Mouse (Mus musculus): Measurements from ENCODE around the gene Atg4a. TPM values are rescaled to one million over a fixed set of nuclear protein-coding genes. Genes with fewer than 3 reads are reported as not detected.
A peak's percentile ranks its signal among the peaks of the same experiment; 100 is the strongest.

Atg4a gene
- polyA plus RNA-seq (2015; fragmentation: Nextera tagmentation; extraction: Ambion mirVana) = 20.4 and 22.0 TPM in 2 replicates

DNA sequence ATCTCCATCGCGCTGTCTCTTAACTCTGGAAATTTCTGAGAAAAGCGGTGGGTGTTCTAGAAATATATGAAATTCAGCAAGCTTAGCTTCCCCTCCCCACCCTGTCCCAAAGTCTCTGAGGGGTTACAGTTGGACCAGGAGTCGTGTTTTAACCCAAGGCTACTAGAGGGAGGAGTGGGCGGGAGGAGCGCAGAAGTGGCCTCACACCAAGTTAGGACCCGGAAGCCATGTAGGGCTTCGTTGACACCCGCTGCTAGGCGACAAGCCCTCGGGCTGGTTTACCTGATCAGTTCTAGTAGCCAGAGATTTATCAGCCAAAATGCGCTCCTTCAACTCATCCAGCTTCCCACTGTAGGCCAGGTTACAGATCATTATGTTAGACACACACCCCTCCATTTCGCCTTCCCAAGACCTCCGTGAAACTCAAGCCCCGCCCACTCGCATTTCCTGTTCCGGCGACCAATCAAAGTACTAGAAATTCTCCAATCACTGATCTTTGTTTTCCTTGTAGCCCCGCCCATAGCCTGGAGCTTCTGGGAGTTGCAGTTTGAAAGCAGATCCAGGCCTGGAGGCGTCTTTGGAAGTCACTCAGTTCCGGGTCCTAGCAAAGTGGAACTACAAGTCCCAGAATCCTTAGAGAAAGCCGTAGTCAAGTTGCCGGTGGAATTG, at the start of gene Atg4a, which contains the start of gene Psmd10:
Gene Atg4a (plus strand): TSS at position 636 of the 669 bp plus-strand sequence.
Gene Psmd10 (minus strand): TSS at position 457 of the 669 bp plus-strand sequence.
- Histone ChIP-seq H3K4me1 (replicated peaks; ENCODE audit: control insufficient read depth, insufficient read depth, low read length) (no peaks in the 10 kb centered on the region), H3K9ac (ENCODE audit: low read depth, low read length) (peak within 1 kb of the TSS; percentile 11; the same call in 1 of the 2 replicates), H3K4me3 (ENCODE audit: low read depth, low read length) (peak within 1 kb of the TSS; percentile 58), H3K36me3 (ENCODE audit: control insufficient read depth, insufficient read depth) (no peaks in the 10 kb centered on the region), H3K27ac (ENCODE audit: low read depth, low read length) (no peak within 1 kb of the TSS), H3K9me3 (ENCODE audit: control insufficient read depth) (no peaks in the 10 kb centered on the region), H3K4me2 (replicated peaks; ENCODE audit: low read depth) (peak within 1 kb of the TSS; percentile 59), H3K27me3 (replicated peaks; ENCODE audit: control insufficient read depth, insufficient read depth, low read length) (no peaks in the 10 kb centered on the region)
- 18% methylated on average over 23 of the region's 23 CpGs for WGBS
- ATAC-seq = peak; percentile 99
- TF ChIP-seq CTCF (IDR thresholded peaks at IDR 0.05; ENCODE audit: low read depth) = no peak

GRCm38 (mm10) chrX:140907360-140907759, 49.3 kb upstream of the Atg4a start, which contains the start of gene Vsig1:
Gene Vsig1 (plus strand): TSS chrX:140907608.
- no peaks in the 10 kb centered on the region for H3K27me3 ChIP-seq (replicated peaks; ENCODE audit: control insufficient read depth, insufficient read depth, low read length)
- no peaks in the 10 kb centered on the region for H3K4me1 ChIP-seq (replicated peaks; ENCODE audit: control insufficient read depth, insufficient read depth, low read length)
- no peak within 1 kb of the TSS for H3K27ac ChIP-seq (ENCODE audit: low read depth, low read length)
- TF ChIP-seq CTCF (IDR thresholded peaks at IDR 0.05; ENCODE audit: low read depth) = no peak
- H3K4me3 ChIP-seq (ENCODE audit: low read depth, low read length) = no peak within 1 kb of the TSS
- 43% methylated on average over 7 of the region's 7 CpGs for WGBS
- H3K4me2 ChIP-seq (replicated peaks; ENCODE audit: low read depth) = no peak within 1 kb of the TSS
- H3K36me3 ChIP-seq (ENCODE audit: control insufficient read depth, insufficient read depth) = no peaks in the 10 kb centered on the region
- H3K9me3 ChIP-seq (ENCODE audit: control insufficient read depth) = no peaks in the 10 kb centered on the region
- no peak for ATAC-seq
- H3K9ac ChIP-seq (ENCODE audit: low read depth, low read length) = no peak within 1 kb of the TSS

DNA sequence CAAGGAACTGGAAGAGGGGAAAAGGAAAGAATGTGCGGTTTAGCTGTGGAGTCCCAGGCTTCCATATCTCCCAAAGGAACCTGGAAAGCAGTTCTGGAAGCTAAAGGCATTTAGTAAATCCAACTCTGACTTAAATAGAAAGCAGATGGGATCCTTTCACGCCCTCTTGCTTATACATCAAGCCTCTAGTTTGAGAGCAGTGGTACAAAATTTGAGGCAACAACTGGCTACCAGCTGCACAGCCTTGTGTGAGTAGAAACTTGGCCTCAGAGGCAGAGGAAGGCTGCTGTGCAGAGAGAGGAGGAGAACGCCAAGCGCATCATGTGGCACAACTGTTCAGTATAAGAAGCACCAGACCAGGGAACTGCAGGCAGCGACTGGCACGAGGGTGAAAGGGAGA, 35.4 kb upstream of the Atg4a start:
- H3K9me3 ChIP-seq (ENCODE audit: control insufficient read depth) = no peaks in the 10 kb centered on the region
- H3K27me3 ChIP-seq (replicated peaks; ENCODE audit: control insufficient read depth, insufficient read depth, low read length) = no peaks in the 10 kb centered on the region
- no peak overlapping the region for H3K4me3 ChIP-seq (ENCODE audit: low read depth, low read length)
- no peaks in the 10 kb centered on the region for H3K4me1 ChIP-seq (replicated peaks; ENCODE audit: control insufficient read depth, insufficient read depth, low read length)
- H3K36me3 ChIP-seq (ENCODE audit: control insufficient read depth, insufficient read depth) = no peaks in the 10 kb centered on the region
- H3K9ac ChIP-seq (ENCODE audit: low read depth, low read length) = no peak overlapping the region
- 77% methylated on average over 6 of the region's 6 CpGs for WGBS
- no peak for TF ChIP-seq CTCF (IDR thresholded peaks at IDR 0.05; ENCODE audit: low read depth)
- H3K4me2 ChIP-seq (replicated peaks; ENCODE audit: low read depth) = no peak overlapping the region
- no peak for ATAC-seq
- no peak overlapping the region for H3K27ac ChIP-seq (ENCODE audit: low read depth, low read length)

DNA sequence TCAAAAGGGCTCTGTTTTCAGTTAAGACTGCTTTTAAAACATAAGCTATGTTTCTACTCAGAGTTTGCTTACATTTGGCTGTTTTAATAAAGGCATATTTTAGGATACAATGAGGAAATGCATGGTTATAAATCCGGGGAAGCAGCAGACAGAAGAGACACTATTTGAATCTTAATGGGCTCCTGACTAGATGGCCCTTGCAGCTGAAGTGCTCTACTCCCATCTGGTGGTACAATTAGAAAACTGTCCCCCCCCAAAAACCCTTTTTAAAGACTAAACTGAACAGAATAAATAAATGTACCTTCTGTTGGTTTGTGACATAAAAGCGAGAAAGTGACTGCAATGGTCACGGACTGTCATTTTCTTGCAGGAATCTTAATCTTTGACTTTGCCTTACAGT, 24.6 kb upstream of the Atg4a start:
- Histone ChIP-seq H3K27me3 (replicated peaks; ENCODE audit: control insufficient read depth, insufficient read depth, low read length) (peaks cover 5% of the 10 kb centered on the region), H3K36me3 (ENCODE audit: control insufficient read depth, insufficient read depth) (no peaks in the 10 kb centered on the region), H3K4me2 (replicated peaks; ENCODE audit: low read depth) (no peak overlapping the region), H3K9ac (ENCODE audit: low read depth, low read length) (no peak overlapping the region), H3K27ac (ENCODE audit: low read depth, low read length) (no peak overlapping the region), H3K9me3 (ENCODE audit: control insufficient read depth) (no peaks in the 10 kb centered on the region), H3K4me1 (replicated peaks; ENCODE audit: control insufficient read depth, insufficient read depth, low read length) (no peaks in the 10 kb centered on the region), H3K4me3 (ENCODE audit: low read depth, low read length) (no peak overlapping the region)
- WGBS = 64% methylated on average over 3 of the region's 3 CpGs
- no peak for ATAC-seq
- TF ChIP-seq CTCF (IDR thresholded peaks at IDR 0.05; ENCODE audit: low read depth) = peak; percentile 59

DNA sequence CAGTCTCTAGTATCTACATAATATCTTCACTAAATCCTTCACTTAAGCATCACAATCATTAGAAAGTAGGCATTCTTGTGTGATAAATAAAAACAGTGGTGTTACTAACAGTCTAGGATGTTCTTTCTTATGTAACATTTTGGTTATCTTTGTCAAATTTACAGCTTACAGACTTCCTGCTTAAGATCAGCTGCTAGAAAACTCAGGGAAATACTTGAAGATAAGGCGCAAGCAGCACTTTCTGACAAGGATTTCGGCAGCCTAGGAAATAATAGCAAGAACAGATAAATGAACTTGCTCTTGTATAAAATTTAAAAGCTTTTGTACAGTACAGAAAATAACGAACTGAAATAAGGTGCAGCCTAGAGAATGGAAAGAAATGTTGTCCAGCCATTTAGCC, 23.4 kb upstream of the Atg4a start:
- Histone ChIP-seq H3K9me3 (ENCODE audit: control insufficient read depth) (no peaks in the 10 kb centered on the region), H3K9ac (ENCODE audit: low read depth, low read length) (no peak overlapping the region), H3K36me3 (ENCODE audit: control insufficient read depth, insufficient read depth) (no peaks in the 10 kb centered on the region), H3K27ac (ENCODE audit: low read depth, low read length) (no peak overlapping the region), H3K4me3 (ENCODE audit: low read depth, low read length) (no peak overlapping the region), H3K4me2 (replicated peaks; ENCODE audit: low read depth) (no peak overlapping the region), H3K4me1 (replicated peaks; ENCODE audit: control insufficient read depth, insufficient read depth, low read length) (no peaks in the 10 kb centered on the region), H3K27me3 (replicated peaks; ENCODE audit: control insufficient read depth, insufficient read depth, low read length) (peaks cover 5% of the 10 kb centered on the region)
- no peak for ATAC-seq
- no peak for TF ChIP-seq CTCF (IDR thresholded peaks at IDR 0.05; ENCODE audit: low read depth)
- WGBS = 73% methylated on average over 3 of the region's 3 CpGs

DNA sequence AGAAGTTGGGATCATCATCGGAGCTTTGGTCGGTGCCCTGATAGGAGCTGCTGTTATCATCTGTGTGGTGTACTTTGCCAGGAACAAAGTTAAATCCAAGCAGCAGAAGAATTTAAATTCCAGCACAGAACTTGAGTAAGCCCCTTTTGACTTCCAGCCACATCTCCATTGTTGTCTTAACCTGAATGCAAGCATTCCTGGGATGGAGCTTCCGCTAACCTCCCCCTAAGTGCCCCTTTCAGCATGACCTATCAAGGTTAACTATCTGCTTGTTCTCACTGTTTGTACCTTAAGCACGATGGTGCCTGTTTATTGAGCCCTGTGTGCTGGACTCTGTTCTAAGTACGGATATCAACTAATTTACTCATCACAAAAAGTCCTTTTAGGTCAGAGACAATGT, 20.4 kb upstream of the Atg4a start:
- Histone ChIP-seq H3K9ac (ENCODE audit: low read depth, low read length) (no peak overlapping the region), H3K9me3 (ENCODE audit: control insufficient read depth) (no peaks in the 10 kb centered on the region), H3K36me3 (ENCODE audit: control insufficient read depth, insufficient read depth) (no peaks in the 10 kb centered on the region), H3K27ac (ENCODE audit: low read depth, low read length) (no peak overlapping the region), H3K4me3 (ENCODE audit: low read depth, low read length) (no peak overlapping the region), H3K27me3 (replicated peaks; ENCODE audit: control insufficient read depth, insufficient read depth, low read length) (peaks cover 5% of the 10 kb centered on the region), H3K4me2 (replicated peaks; ENCODE audit: low read depth) (no peak overlapping the region), H3K4me1 (replicated peaks; ENCODE audit: control insufficient read depth, insufficient read depth, low read length) (no peaks in the 10 kb centered on the region)
- no peak for TF ChIP-seq CTCF (IDR thresholded peaks at IDR 0.05; ENCODE audit: low read depth)
- WGBS = 51% methylated on average over 5 of the region's 5 CpGs
- ATAC-seq = no peak
